Mouse (Mus musculus) heart, postnatal 36 days (tissue): Measurements from ENCODE around the gene Extl1. TPM values are rescaled to one million over a fixed set of nuclear protein-coding genes. Genes with fewer than 3 reads are reported as not detected.

Experiments used
- DNase-seq, 2 experiments: peaks; one replicate each; pipeline ENCODE4 v3.0.0; 2021 to 2022
- intact Hi-C: fragments of 180-260 bp; cut with DNase I; formaldehyde crosslinking; loops from one replicate; pipeline ENCODE4 v1.15.1; 2025
- total RNA-seq, 2 experiments: library from RNA; stranded (reverse); gene quantifications; 2 replicates each; pipeline ENCODE4 v1.2.3; 2021

The Extl1 gene
- total RNA-seq, 2 experiments from 2014 or later: 17.3 to 20.0 TPM

GRCm38 (mm10) chr4:134392595-134392994, 8.9 kb upstream of the Extl1 start:
- no peak for DNase-seq
- intact Hi-C loops: loop anchor here (5.0 kb wide), 1 partner anchor 205 kb away; the partner anchor contains the start of gene Cep85

- DNase-seq: no peak
- intact Hi-C loops: loop anchor here (5.0 kb wide), 1 partner anchor 204 kb away; the partner anchor contains the start of gene Cep85
These were observed 8.0 kb upstream of the Extl1 start for GRCm38 (mm10) chr4:134391636-134392035.

- intact Hi-C loops: loop anchor here (2.0 kb wide), 1 partner anchor 126 kb away; no protein-coding TSS in a partner anchor
- DNase-seq: peak; percentile 70 to 76
These were observed 4.7 kb upstream of the Extl1 start for GRCm38 (mm10) chr4:134388397-134388796.

- intact Hi-C loops: no loop called here
- DNase-seq: no peak
These were observed 3.6 kb upstream of the Extl1 start for GRCm38 (mm10) chr4:134387268-134387667.

GRCm38 (mm10) chr4:134379510-134379909, 4.1 kb downstream of the Extl1 start:
- no peak for DNase-seq
- intact Hi-C loops: no loop called here

- intact Hi-C loops: no loop called here
- no peak for DNase-seq
These were observed 5.5 kb downstream of the Extl1 start for GRCm38 (mm10) chr4:134378089-134378615.

GRCm38 (mm10) chr4:134374306-134374705, 9.3 kb downstream of the Extl1 start:
- intact Hi-C loops: no loop called here
- DNase-seq: no peak

- intact Hi-C loops: no loop called here
- no peak for DNase-seq
These were observed 10.4 kb downstream of the Extl1 start for GRCm38 (mm10) chr4:134373295-134373694.

GRCm38 (mm10) chr4:134372294-134372747, 11.3 kb downstream of the Extl1 start:
- intact Hi-C loops: no loop called here
- peak; percentile 73 to 75 for DNase-seq

- intact Hi-C loops: no loop called here
These were observed 12.3 kb downstream of the Extl1 start for GRCm38 (mm10) chr4:134371316-134371855.

GRCm38 (mm10) chr4:134370649-134371221, 12.9 kb downstream of the Extl1 start:
- intact Hi-C loops: no loop called here
- DNase-seq: no peak

More at GRCm38 (mm10) chr4:134371316-134371855, 12.3 kb downstream of the Extl1 start:
- peak; percentile 13 to 17 for DNase-seq

GRCm38 (mm10) chr4:134365280-134365679, 18.4 kb downstream of the Extl1 start:
- no peak for DNase-seq
- intact Hi-C loops: no loop called here

GRCm38 (mm10) chr4:134362586-134362985, 21.1 kb downstream of the Extl1 start:
- peak; percentile 32 to 50 for DNase-seq
- intact Hi-C loops: no loop called here

GRCm38 (mm10) chr4:134362124-134362523, 21.5 kb downstream of the Extl1 start:
- DNase-seq: peak; percentile 37 to 44
- intact Hi-C loops: no loop called here

GRCm38 (mm10) chr4:134361215-134361614, 22.4 kb downstream of the Extl1 start:
- intact Hi-C loops: no loop called here
- DNase-seq: no peak

- intact Hi-C loops: loop anchor here (5.0 kb wide), 1 partner anchor 97 kb away; no protein-coding TSS in a partner anchor
- no peak for DNase-seq
These were observed 24.0 kb downstream of the Extl1 start for GRCm38 (mm10) chr4:134359649-134360048.

GRCm38 (mm10) chr4:134357461-134357771, 26.2 kb downstream of the Extl1 start:
- intact Hi-C loops: loop anchor here (2.0 to 5.0 kb wide), 3 partner anchors 43 to 95 kb away; partner anchors contain the start of gene Trim63
- no peak for DNase-seq

- DNase-seq: peak; percentile 79 to 85
- intact Hi-C loops: loop anchor here (2.0 to 5.0 kb wide), 3 partner anchors 42 to 95 kb away; partner anchors contain the start of gene Trim63
These were observed 26.8 kb downstream of the Extl1 start for GRCm38 (mm10) chr4:134356591-134357460.

- intact Hi-C loops: loop anchor here (2.0 to 5.0 kb wide), 3 partner anchors 41 to 94 kb away; partner anchors contain the start of gene Trim63
These were observed 27.7 kb downstream of the Extl1 start for GRCm38 (mm10) chr4:134355841-134356452.

More at GRCm38 (mm10) chr4:134355841-134356452, 27.7 kb downstream of the Extl1 start:
- DNase-seq: peak; percentile 62 to 69
